ENCODE assay signal across 10 mouse cellular contexts in genomic region chr3:102188972-102189371, GRCm38 (mm10). TPM values are rescaled to one million over a fixed set of nuclear protein-coding genes. Genes with fewer than 3 reads are reported as not detected.
A peak's percentile ranks its signal among the peaks of the same experiment; 100 is the strongest.
DNase-seq lines count a peak whose midpoint lies in the region; ATAC-seq and TF ChIP-seq lines count a peak whose summit lies in the region.
"Had no signal": no experiment of that assay in that cellular context is flagged by ENCODE, and none has a peak within 500 bp of the region (broad histone marks: within the 10 kb centered on the region; RNA-seq: fewer than 3 reads in every experiment).

No protein-coding gene starts in this region.

- TF ChIP-seq POLR2A in lung, adult 2 months (IDR thresholded peaks at IDR 0.05; ENCODE audit: borderline replicate concordance, extremely low read depth, low read depth, low read length): no peak

- no peak overlapping the region for H3K4me2 ChIP-seq in embryonic facial prominence, embryonic 12.5 days (replicated peaks)
- H3K4me2 ChIP-seq in lung, embryonic 14.5 days: no peak overlapping the region
- H3K4me2 ChIP-seq in heart, embryonic 14.5 days (ENCODE audit: low read length): peak overlapping the region; percentile 44
- peak overlapping the region; percentile 27 for H3K4me2 ChIP-seq in midbrain, embryonic 14.5 days (ENCODE audit: low read length)

- 30% methylated on average over 6 of the region's 6 CpGs for WGBS in embryonic facial prominence, embryonic 12.5 days
- 32% methylated on average over 6 of the region's 6 CpGs for WGBS in embryonic facial prominence, embryonic 10.5 days
- 25% methylated on average over 6 of the region's 6 CpGs for WGBS in lung, embryonic 14.5 days
- 63% methylated on average over 6 of the region's 6 CpGs for WGBS in lung, adult 2 months
- 4% methylated on average over 6 of the region's 6 CpGs for WGBS in heart, embryonic 14.5 days
- WGBS in midbrain, embryonic 14.5 days: 8% methylated on average over 6 of the region's 6 CpGs

- 0 out of 2 replicates have a peak overlapping the region, but pooled peaks have one; percentile 0 for H3K27ac ChIP-seq in embryonic facial prominence, embryonic 12.5 days
- no peak overlapping the region; the same call in 1 of the 2 replicates for H3K27ac ChIP-seq in embryonic facial prominence, embryonic 10.5 days (replicated peaks)
- H3K27ac ChIP-seq in lung, embryonic 14.5 days (ENCODE audit: low read depth): 0 out of 2 replicates have a peak overlapping the region, but pooled peaks have one; percentile 18
- peak overlapping the region; percentile 6 to 65; a peak in 3 of 4 replicates for H3K27ac ChIP-seq in heart, embryonic 14.5 days (replicated peaks in 1 of 2; ENCODE audit: control insufficient read depth in 1 of 2, insufficient read depth in 1 of 2, low read depth in 2 of 2, low read length in 2 of 2)
- H3K27ac ChIP-seq in midbrain, embryonic 14.5 days (replicated peaks; ENCODE audit: low read depth, low read length): no peak overlapping the region

- H3K27me3 ChIP-seq in embryonic facial prominence, embryonic 12.5 days: peaks cover 8% of the 10 kb centered on the region; the same call in 1 of the 2 replicates
- peaks cover 24% of the 10 kb centered on the region for H3K27me3 ChIP-seq in embryonic facial prominence, embryonic 10.5 days (replicated peaks; ENCODE audit: low read depth, poor library complexity, severe bottlenecking)
- H3K27me3 ChIP-seq in lung, embryonic 14.5 days (ENCODE audit: insufficient read depth, low read length): no peaks in the 10 kb centered on the region
- H3K27me3 ChIP-seq in heart, embryonic 14.5 days (ENCODE audit: control insufficient read depth, insufficient read depth, low read length): no peaks in the 10 kb centered on the region
- 0 out of 2 replicates have a peak, but pooled peaks cover 5% of the 10 kb centered on the region for H3K27me3 ChIP-seq in midbrain, embryonic 14.5 days (ENCODE audit: control insufficient read depth, insufficient read depth, low read length)

- H3K9me3 ChIP-seq in embryonic facial prominence, embryonic 12.5 days: no peaks in the 10 kb centered on the region
- H3K9me3 ChIP-seq in embryonic facial prominence, embryonic 10.5 days: peaks cover 7% of the 10 kb centered on the region; the same call in 1 of the 2 replicates
- no peaks in the 10 kb centered on the region for H3K9me3 ChIP-seq in lung, embryonic 14.5 days (ENCODE audit: low read depth, low read length)
- no peaks in the 10 kb centered on the region for H3K9me3 ChIP-seq in heart, embryonic 14.5 days (ENCODE audit: control insufficient read depth, low read length)
- no peaks in the 10 kb centered on the region for H3K9me3 ChIP-seq in midbrain, embryonic 14.5 days (ENCODE audit: control insufficient read depth, low read length)

- no peak overlapping the region for H3K4me3 ChIP-seq in embryonic facial prominence, embryonic 12.5 days
- no peak overlapping the region for H3K4me3 ChIP-seq in embryonic facial prominence, embryonic 10.5 days
- H3K4me3 ChIP-seq in lung, embryonic 14.5 days (ENCODE audit: low read depth, low read length): no peak overlapping the region
- no peak overlapping the region for H3K4me3 ChIP-seq in lung, adult 2 months (replicated peaks; ENCODE audit: extremely low read depth, low read depth, low read length)
- 0 out of 4 replicates have a peak overlapping the region, but pooled peaks of 1 of the 2 experiments have one; percentile 10 for H3K4me3 ChIP-seq in heart, embryonic 14.5 days (ENCODE audit: control insufficient read depth in 1 of 2, insufficient read depth in 1 of 2, low read depth in 1 of 2, low read length in 2 of 2)
- H3K4me3 ChIP-seq in midbrain, embryonic 14.5 days (replicated peaks; ENCODE audit: low read depth, low read length): no peak overlapping the region

- H3K36me3 ChIP-seq in embryonic facial prominence, embryonic 12.5 days: peaks cover 5% of the 10 kb centered on the region
- H3K36me3 ChIP-seq in embryonic facial prominence, embryonic 10.5 days (replicated peaks): peaks cover 21% of the 10 kb centered on the region
- peaks cover 29% of the 10 kb centered on the region for H3K36me3 ChIP-seq in lung, embryonic 14.5 days (ENCODE audit: insufficient read depth)
- H3K36me3 ChIP-seq in heart, embryonic 14.5 days (ENCODE audit: control insufficient read depth, insufficient read depth, low read length): peaks cover 36% of the 10 kb centered on the region
- H3K36me3 ChIP-seq in midbrain, embryonic 14.5 days (ENCODE audit: control insufficient read depth, insufficient read depth, low read length): no peaks in the 10 kb centered on the region

- no peak for TF ChIP-seq CTCF in lung, embryonic 14.5 days (IDR thresholded peaks at IDR 0.05; ENCODE audit: low read depth)
- no peak for TF ChIP-seq CTCF in lung, adult 2 months (IDR thresholded peaks at IDR 0.05; ENCODE audit: insufficient read depth, low read length)

- peaks cover 51% of the 10 kb centered on the region for H3K4me1 ChIP-seq in embryonic facial prominence, embryonic 12.5 days
- H3K4me1 ChIP-seq in embryonic facial prominence, embryonic 10.5 days: peaks cover 44% of the 10 kb centered on the region
- peaks cover 34% of the 10 kb centered on the region for H3K4me1 ChIP-seq in lung, embryonic 14.5 days (ENCODE audit: insufficient read depth)
- peaks cover 12% of the 10 kb centered on the region for H3K4me1 ChIP-seq in lung, adult 2 months (ENCODE audit: control insufficient read depth, insufficient read depth, low read length)
- H3K4me1 ChIP-seq in heart, embryonic 14.5 days (ENCODE audit: control insufficient read depth in 2 of 2, insufficient read depth in 2 of 2, low read length in 2 of 2): peaks cover 37 to 46% of the 10 kb centered on the region in 2 experiments
- peaks cover 19% of the 10 kb centered on the region for H3K4me1 ChIP-seq in midbrain, embryonic 14.5 days (ENCODE audit: control insufficient read depth, insufficient read depth, low read length)

- no peak for ATAC-seq in embryonic facial prominence, embryonic 12.5 days (ENCODE audit: insufficient number of reproducible peaks, insufficient read depth, low FRiP score, low TSS enrichment)
- no peak for ATAC-seq in lung, embryonic 14.5 days (ENCODE audit: insufficient read depth)
- ATAC-seq in heart, embryonic 14.5 days (ENCODE audit: insufficient number of reproducible peaks, insufficient read depth, low FRiP score, low read depth): no peak
- ATAC-seq in midbrain, embryonic 14.5 days (ENCODE audit: low FRiP score, low TSS enrichment): peak; percentile 42; the same call in 1 of the 2 replicates

- no peak for DNase-seq in embryonic facial prominence, embryonic 10.5 days (ENCODE audit: low spot score)
- peak; percentile 77 for DNase-seq in lung, embryonic 14.5 days
- DNase-seq in lung, adult 2 months: no peak
- DNase-seq in midbrain, embryonic 14.5 days: peak; percentile 62
- no peak for DNase-seq in right cerebral cortex, adult 18-20 months
- no peak for DNase-seq in gastrocnemius, postnatal 10 days
- DNase-seq: adrenal gland, postnatal 14 days; cerebellum, adult 8-10 months had no signal

- no peak overlapping the region for H3K9ac ChIP-seq in embryonic facial prominence, embryonic 12.5 days
- no peak overlapping the region for H3K9ac ChIP-seq in lung, embryonic 14.5 days
- peak overlapping the region; percentile 44 for H3K9ac ChIP-seq in heart, embryonic 14.5 days (ENCODE audit: low read length)
- H3K9ac ChIP-seq in midbrain, embryonic 14.5 days (replicated peaks; ENCODE audit: low read length): no peak overlapping the region

RNA-seq across cellular contexts. Expression of gene Vangl1, which starts 15.5 kb away (rescaled TPM):
- polyA plus RNA-seq in embryonic facial prominence, embryonic 12.5 days (2016; fragmentation: Nextera tagmentation; extraction: Ambion mirVana): 17.5 and 19.1 TPM in 2 replicates
- 12.9 and 13.3 TPM in 2 replicates for polyA plus RNA-seq in embryonic facial prominence, embryonic 10.5 days (2016; fragmentation: Nextera tagmentation; extraction: Ambion mirVana)
- polyA plus RNA-seq in lung, embryonic 14.5 days (2014; fragmentation: Nextera tagmentation; extraction: Ambion mirVana): 22.9 and 28.4 TPM in 2 replicates
- 26.9 and 31.5 TPM in 2 replicates for polyA plus RNA-seq in lung, adult 2 months (2012; rRNA removed)
- 26.7 and 27.0 TPM in 2 replicates for polyA plus RNA-seq in heart, embryonic 14.5 days (2014; fragmentation: Nextera tagmentation; extraction: Ambion mirVana)
- 5.9 and 7.8 TPM in 2 replicates for polyA plus RNA-seq in midbrain, embryonic 14.5 days (2014; fragmentation: Nextera tagmentation; extraction: Ambion mirVana)
- total RNA-seq in gastrocnemius, postnatal 10 days (2021): 10 to 100 TPM; 11.8 to 12.4 TPM

Comparison
In these comparisons a context has a peak if more than half of its experiments do, and no peak if none do; other contexts are left out.
1. H3K27ac ChIP-seq: peak in embryonic facial prominence, embryonic 12.5 days (single experiment), lung, embryonic 14.5 days (single experiment) and heart, embryonic 14.5 days (2 of 2); none in embryonic facial prominence, embryonic 10.5 days (single experiment) and midbrain, embryonic 14.5 days (single experiment).
2. DNase-seq: peak in lung, embryonic 14.5 days (single experiment) and midbrain, embryonic 14.5 days (single experiment); none in embryonic facial prominence, embryonic 10.5 days (single experiment), lung, adult 2 months (single experiment), right cerebral cortex, adult 18-20 months (single experiment) and gastrocnemius, postnatal 10 days (single experiment).
3. H3K4me2 ChIP-seq: peak in heart, embryonic 14.5 days (single experiment) and midbrain, embryonic 14.5 days (single experiment); none in embryonic facial prominence, embryonic 12.5 days (single experiment) and lung, embryonic 14.5 days (single experiment).